Mouse (Mus musculus): Measurements from ENCODE around the gene Manba. TPM values are rescaled to one million over a fixed set of nuclear protein-coding genes. Genes with fewer than 3 reads are reported as not detected.
"Not testable (repeated sequence)": the region's sequence is repeated elsewhere in the genome, so short reads cannot be mapped to it uniquely, and the experiment has no call there.

The Manba gene
- 3.1 and 4.6 TPM in 2 replicates for total RNA-seq (2015; ENCODE audit: low replicate concordance)
- total RNA-seq (2017; ENCODE audit: low replicate concordance) = 7.2 and 8.9 TPM in 2 replicates

DNA sequence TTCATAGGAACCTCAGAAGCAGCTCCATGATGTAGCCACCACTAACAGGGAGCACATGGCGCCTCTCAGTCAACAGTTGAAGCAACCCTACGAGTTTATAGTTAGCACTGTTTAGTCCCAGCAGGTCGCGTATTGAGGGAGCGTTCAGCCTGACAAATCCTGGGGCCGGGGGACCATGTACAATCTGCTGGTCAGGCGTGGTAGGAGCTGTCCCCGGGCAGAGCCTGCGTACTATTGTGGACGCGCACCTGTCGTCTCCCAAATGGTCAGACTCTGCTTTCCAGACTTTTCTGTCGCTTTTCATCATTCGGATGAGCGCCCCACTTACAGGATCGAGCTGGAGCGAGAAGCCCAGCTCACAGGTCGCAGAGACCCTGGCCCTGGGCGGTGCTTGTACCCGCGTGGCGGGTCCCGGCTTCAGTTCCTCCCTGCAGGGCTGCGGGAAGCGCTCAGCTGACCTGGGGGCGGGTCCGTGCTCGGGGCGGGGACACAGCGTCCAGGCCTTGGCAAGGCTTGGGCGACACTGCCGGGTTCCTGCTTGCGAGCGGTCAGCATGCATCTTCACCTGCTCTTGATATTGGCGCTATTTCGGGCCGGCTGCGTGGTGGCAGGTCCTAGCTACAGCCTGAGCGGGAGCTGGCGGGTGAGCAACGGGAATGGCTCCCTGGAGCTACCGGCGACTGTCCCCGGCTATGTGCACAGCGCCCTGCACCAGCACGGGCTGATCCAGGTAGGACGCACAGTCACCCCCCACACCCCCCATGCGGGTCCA lies at the start of gene Manba:
Gene Manba, plus strand, starts transcription at position 484 of the 772 bp plus-strand sequence.
- peak; percentile 97 for ATAC-seq (replicated peaks; ENCODE audit: low FRiP score, poor library complexity, severe bottlenecking)

GRCm38 (mm10) chr3:135436901-135437616 lies 48.4 kb upstream of the Manba start:
- no peak for ATAC-seq (replicated peaks; ENCODE audit: low FRiP score, poor library complexity, severe bottlenecking)

DNA sequence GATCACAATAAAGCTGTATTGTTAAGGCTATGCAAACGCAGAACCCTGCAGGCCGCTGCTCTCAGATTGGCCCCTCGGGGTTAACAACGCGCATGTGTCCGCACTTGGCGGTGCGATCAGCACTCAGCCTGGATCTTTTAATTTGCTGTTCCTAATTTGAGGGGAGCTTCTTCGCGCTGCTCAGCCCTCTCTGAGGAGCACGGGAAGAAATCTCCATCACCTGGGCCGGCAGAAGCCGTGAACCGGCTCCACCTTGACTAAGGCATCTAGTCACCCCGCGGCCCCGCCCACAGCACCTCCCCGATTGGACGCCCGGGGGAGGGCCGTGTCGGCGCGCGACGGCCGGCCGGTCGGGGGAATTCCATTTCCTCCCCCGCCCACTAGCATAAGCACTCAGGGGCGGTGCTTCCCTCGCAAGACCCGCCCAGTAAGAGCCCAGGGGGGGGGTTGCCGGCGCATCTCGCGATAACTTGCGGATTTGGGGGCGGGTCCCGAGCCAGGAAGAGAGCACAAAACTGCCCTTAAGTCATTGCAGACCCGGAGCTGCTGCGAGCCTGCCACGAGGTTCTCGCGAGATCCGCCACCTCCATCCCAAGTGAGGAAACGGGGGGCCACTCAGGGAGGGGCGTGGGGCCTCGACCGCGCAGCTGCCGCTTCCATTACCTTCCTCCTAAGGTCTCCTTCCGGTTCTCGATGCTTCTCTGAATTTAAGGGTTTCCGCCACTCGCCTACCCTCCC lies 47.5 kb upstream of the Manba start, which contains the start of gene Ube2d3:
Gene Ube2d3, plus strand, starts transcription at position 392 of the 738 bp plus-strand sequence.
- peak; percentile 82 for ATAC-seq (replicated peaks; ENCODE audit: low FRiP score, poor library complexity, severe bottlenecking)

- ATAC-seq (replicated peaks; ENCODE audit: low FRiP score, poor library complexity, severe bottlenecking) = peak; percentile 45
Observed at GRCm38 (mm10) chr3:135438531-135438912, 46.9 kb upstream of the Manba start.

- ATAC-seq (replicated peaks; ENCODE audit: low FRiP score, poor library complexity, severe bottlenecking) = peak; percentile 43
Observed at GRCm38 (mm10) chr3:135438913-135439531, 46.4 kb upstream of the Manba start.

GRCm38 (mm10) chr3:135439651-135440050 lies 45.8 kb upstream of the Manba start:
- no peak for ATAC-seq (replicated peaks; ENCODE audit: low FRiP score, poor library complexity, severe bottlenecking)

- peak; percentile 57 for ATAC-seq (replicated peaks; ENCODE audit: low FRiP score, poor library complexity, severe bottlenecking)
Observed at GRCm38 (mm10) chr3:135440221-135440620, 45.2 kb upstream of the Manba start.

- peak; percentile 48 for ATAC-seq (replicated peaks; ENCODE audit: low FRiP score, poor library complexity, severe bottlenecking)
Observed at GRCm38 (mm10) chr3:135440621-135441020, 44.8 kb upstream of the Manba start.

- no peak for ATAC-seq (replicated peaks; ENCODE audit: low FRiP score, poor library complexity, severe bottlenecking)
Observed at GRCm38 (mm10) chr3:135444930-135445329, 40.5 kb upstream of the Manba start.

GRCm38 (mm10) chr3:135458981-135459380 lies 26.4 kb upstream of the Manba start:
- no peak for ATAC-seq (replicated peaks; ENCODE audit: low FRiP score, poor library complexity, severe bottlenecking)

- no peak for ATAC-seq (replicated peaks; ENCODE audit: low FRiP score, poor library complexity, severe bottlenecking)
Observed at GRCm38 (mm10) chr3:135468402-135468801, 17.0 kb upstream of the Manba start.

GRCm38 (mm10) chr3:135469146-135469545 lies 16.3 kb upstream of the Manba start:
- no peak; the same call in 1 of the 2 replicates for ATAC-seq (replicated peaks; ENCODE audit: low FRiP score, poor library complexity, severe bottlenecking)

DNA sequence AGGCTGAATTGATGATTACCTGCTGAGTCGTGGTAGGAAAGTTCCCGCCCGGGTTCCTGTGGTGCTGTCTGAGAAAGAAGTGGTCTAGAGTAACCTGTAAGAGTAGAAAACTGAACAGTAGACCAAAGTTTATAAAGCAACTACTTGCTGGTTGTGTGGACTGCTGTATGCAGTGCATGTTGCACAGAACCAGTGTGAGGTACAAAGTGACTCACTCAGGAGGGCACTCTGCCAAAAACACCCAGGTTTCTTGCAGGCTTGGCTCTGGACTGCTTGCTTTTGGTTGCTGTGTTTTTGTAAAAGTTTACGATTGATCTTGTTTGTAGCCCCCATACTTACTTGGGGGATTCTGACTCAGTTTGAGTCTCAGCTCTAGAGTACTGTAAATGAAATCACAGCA lies 15.4 kb upstream of the Manba start:
- 0 out of 2 replicates have a peak, but pooled peaks have one; percentile 52 for ATAC-seq (replicated peaks; ENCODE audit: low FRiP score, poor library complexity, severe bottlenecking)

DNA sequence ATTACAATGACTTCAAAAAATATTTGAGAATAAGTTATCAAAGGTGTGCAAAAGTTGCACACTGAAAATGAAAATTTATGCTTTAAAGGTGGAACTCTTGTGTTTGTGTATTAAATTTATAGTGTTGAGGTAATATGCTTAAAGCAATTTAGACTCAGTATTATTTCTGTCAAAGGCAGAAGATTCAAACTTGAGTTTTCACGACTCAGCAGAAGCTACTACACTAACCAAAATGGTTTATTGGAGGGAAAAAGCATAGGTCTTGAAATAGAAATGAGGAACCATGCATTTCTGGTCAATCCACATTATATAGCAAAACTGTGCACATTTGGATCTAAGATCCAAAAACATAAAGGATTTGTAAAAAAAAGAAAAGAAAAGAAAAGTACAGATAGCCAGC lies 14.6 kb upstream of the Manba start:
- ATAC-seq (replicated peaks; ENCODE audit: low FRiP score, poor library complexity, severe bottlenecking) = no peak

GRCm38 (mm10) chr3:135475025-135475424 lies 10.4 kb upstream of the Manba start:
- no peak for ATAC-seq (replicated peaks; ENCODE audit: low FRiP score, poor library complexity, severe bottlenecking)

GRCm38 (mm10) chr3:135476286-135476685 lies 9.1 kb upstream of the Manba start:
- no peak for ATAC-seq (replicated peaks; ENCODE audit: low FRiP score, poor library complexity, severe bottlenecking)

GRCm38 (mm10) chr3:135476977-135477376 lies 8.4 kb upstream of the Manba start:
- ATAC-seq (replicated peaks; ENCODE audit: low FRiP score, poor library complexity, severe bottlenecking) = no peak

DNA sequence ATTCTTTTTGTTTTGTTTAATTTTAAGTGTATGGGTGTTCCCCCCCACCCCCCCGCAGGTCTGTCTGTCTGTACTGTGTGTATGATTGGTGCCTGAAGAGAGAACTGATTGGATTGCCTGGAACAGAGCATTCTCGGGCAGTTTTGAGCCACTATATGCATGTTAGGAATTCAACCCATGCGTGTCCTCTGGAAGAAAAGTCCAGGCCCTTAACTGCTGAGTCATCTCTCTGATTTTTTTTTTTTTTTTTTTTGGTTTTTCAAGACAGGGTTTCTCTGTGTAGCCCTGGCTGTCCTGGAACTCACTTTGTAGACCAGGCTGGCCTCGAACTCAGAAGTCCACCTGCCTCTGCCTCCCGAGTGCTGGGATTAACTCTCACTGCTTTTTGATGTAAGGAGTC lies 6.3 kb upstream of the Manba start:
- not testable (repeated sequence) for ATAC-seq (replicated peaks; ENCODE audit: low FRiP score, poor library complexity, severe bottlenecking)

- ATAC-seq (replicated peaks; ENCODE audit: low FRiP score, poor library complexity, severe bottlenecking) = no peak
Observed at GRCm38 (mm10) chr3:135480767-135481166, 4.6 kb upstream of the Manba start.

DNA sequence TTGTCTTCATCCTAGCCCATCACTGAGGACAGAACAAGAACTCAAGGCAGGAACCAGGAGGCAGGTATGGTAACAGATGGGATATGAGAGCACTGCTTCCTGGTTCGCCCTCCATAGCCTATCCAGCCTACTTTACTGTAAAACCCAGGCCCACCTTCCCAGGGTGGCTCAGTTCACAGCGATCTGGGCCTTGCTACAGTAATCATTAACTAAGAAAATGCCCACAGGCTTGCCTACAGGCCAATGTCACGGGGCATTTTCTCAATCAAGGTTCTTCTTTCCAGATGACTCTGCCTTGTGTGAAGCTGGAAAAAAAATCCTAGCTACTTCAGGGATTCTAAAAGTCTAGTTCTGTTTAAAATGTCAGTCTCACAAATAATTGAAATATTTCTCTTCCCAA lies 3.8 kb upstream of the Manba start:
- ATAC-seq (replicated peaks; ENCODE audit: low FRiP score, poor library complexity, severe bottlenecking) = no peak
